Mouse (Mus musculus) heart, adult 8-10 months (tissue): ENCODE measurements around the gene Rnf157. TPM values are rescaled to one million over a fixed set of nuclear protein-coding genes. Genes with fewer than 3 reads are reported as not detected.
"Not testable (repeated sequence)": the region's sequence is repeated elsewhere in the genome, so short reads cannot be mapped to it uniquely, and the experiment has no call there.

ENCODE experiments used
- DNase-seq: peaks from one replicate; pipeline ENCODE4 v3.0.0; 2022; ENCODE audit warnings: low spot score
- total RNA-seq, 4 experiments: library from RNA; stranded (reverse); gene quantifications; 2 replicates each; pipeline ENCODE4 v1.2.4; 2022

The Rnf157 gene
- total RNA-seq, 4 experiments from 2014 or later: 7.5 to 12.5 (median 9.4) TPM

DNA sequence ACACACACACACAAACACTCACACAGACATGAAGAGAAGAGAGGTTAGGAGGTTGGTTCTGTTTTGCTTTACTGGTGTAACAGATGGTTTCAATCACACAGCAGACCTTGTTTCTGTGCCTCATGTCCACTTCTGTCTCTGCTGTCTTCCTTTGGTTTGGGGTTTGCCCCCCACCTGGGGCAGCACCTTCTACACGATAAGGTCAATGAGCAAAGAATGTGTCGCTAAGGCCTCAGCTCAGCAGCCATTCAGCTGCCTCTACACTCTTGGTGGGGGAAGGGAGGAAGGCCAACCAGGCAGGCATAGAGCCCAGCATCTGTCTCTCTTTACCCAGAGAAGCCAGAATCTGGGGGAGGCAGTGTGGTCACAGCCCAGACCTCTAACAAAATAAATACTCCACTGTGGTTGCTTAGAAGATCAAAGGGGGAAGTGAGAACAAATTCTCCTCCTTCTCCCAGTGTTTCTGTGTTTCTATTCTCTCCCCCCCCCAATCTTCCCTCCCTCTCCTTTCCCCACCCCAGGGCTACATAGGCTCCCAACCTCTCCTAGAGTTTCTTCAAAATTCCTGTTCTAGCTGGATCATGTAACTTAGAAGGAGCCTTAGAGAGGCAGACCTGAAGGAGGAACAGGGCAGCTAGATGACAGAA, 5.5 kb upstream of the Rnf157 start:
- no peak for DNase-seq

- no peak for DNase-seq
Measured at GRCm38 (mm10) chr11:116417054-116417453, 4.2 kb upstream of the Rnf157 start.

DNA sequence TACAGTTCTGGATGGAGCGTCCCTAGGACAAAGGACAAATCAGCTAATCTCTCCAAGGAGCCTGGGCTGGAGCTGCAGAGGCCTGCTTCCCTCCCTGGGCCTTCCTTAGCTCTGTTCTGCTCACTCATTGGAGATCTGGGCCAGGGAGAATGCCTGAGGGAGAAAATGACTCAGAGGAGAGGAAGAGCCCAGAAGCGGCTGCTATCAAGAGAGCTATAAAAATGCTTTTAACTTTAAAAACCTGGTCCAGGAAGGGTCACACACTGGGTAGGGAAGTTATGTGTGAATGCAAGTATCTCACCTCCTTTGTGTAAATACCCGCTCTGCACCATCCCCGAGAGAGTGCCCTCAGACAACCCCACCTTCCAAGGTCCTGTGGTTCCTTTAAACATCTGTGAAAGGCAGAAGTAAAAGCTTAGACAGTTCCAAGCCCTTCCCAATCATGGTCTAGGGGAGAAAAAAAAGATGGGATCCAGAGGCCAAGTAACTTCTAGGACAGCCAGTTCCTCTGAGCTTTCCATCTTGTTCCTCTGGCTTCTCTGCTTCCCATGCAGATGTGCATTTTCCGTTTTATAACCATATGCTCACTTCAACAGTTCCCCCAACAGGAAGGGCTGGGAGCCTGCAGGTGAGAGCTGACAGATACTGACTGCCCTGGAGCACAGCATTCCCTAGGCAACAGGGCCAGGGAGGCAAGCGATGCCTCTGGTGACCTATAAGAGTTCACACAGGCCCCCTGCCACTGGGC, 3.5 kb upstream of the Rnf157 start:
- peak; percentile 57 for DNase-seq

GRCm38 (mm10) chr11:116413631-116414022, 795 bp upstream of the Rnf157 start:
- no peak for DNase-seq

- DNase-seq: no peak
Measured at GRCm38 (mm10) chr11:116412028-116412827, 604 bp downstream of the Rnf157 start.

- no peak for DNase-seq
Measured at GRCm38 (mm10) chr11:116411582-116411981, 1.2 kb downstream of the Rnf157 start.

DNA sequence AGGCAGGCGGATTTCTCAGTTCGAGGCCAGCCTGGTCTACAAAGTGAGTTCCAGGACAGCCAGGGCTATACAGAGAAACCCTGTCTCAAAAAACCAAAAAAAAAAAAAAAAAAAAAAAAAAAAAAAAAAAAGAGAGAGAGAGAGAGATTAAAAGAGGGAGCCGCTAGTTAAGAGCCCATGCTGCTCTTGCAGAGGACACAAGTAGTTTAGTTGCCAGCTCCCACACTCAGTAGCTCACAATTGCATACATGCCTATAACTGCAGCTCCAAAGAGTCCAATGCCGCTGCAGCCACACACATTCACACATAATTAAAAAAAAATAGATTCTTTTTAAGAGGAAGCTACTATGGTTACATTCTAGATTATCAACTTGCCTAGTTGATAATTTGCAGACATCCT, 2.4 kb downstream of the Rnf157 start:
- DNase-seq: not testable (repeated sequence)

DNA sequence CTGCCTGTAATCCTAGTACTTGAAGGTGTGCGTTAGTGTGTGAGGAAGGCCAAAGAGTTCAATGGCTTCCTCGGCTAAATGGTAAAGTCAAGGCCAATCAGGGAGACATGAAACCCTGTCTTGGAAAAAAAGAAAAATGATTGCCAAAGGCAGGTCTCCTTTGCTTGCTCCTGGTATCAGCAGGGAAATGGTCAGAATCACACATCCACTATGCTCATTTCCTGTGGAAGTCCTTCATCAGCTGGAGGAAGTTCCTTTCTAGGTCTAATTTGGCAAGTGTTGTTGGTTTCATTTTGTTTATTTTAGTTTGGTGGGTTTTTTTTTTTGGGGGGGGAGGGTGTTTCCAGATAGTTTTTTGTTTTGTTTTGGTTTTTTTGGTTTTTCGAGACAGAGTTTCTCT, 3.8 kb downstream of the Rnf157 start:
- no peak for DNase-seq

DNA sequence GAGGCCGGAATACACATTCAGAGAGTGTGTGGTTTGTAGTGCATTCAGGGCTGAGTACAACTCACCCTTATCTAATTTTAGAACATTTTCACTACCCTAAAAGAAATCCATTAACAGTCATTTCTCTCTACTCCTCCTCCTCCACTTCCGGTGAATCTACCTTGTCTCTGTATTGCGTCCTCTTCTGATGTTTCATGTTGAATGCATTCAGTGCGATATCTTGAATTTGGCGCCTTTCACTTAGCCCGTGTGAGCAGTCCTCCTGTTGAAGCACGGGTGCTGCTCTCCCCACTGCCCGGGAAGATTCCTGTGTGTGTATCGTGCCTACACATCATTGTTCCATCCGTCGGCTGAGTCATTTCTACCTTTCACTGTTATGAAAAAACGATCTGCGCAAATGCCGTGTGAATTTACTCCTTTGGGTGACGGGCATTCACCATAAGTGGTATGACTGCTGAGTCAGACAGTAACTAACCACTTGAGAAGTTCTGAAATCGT, 6.6 kb downstream of the Rnf157 start:
- DNase-seq: no peak

- DNase-seq: no peak
Measured at GRCm38 (mm10) chr11:116405601-116406000, 7.2 kb downstream of the Rnf157 start.

GRCm38 (mm10) chr11:116400560-116400959, 12.3 kb downstream of the Rnf157 start:
- no peak for DNase-seq

GRCm38 (mm10) chr11:116398348-116398677, 14.5 kb downstream of the Rnf157 start:
- DNase-seq: no peak

DNA sequence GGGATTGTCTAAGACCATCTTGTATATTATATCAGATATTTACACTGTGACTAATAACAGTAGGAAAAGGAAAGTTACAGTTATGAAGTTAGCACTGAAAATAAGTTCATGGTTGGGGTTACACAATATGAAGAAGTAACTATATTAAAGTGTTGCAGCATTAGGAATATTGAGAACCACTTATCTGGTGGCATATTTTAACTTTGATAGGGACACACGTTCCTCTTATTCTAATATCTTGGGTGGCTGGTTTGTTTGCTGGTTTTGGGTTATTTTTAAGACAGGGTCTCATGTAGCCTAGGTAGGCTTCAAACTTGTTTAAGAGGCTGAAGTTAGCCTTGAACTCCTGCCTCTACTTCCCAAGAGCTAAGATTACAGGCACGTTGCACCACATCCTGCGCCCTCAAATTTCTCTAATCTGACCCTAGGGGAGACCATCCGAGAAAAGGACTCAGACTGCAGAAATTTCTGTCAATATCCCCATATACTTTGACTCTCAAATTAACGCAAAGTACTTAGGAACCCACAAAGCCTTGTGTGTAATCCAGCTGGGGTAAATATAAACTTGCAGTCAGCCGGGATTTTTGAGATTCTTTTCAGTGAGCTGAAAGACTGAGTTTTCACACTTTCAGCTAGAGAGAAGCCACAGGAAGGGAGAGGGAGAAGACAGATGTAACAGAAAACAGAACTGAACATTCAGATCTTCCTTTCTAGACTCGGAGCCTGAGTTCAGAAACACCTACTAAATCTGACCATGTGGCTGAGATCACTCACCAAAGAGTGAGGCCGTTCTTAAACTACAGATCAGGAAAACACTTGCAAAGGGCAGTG, 15.1 kb downstream of the Rnf157 start:
- no peak for DNase-seq

DNA sequence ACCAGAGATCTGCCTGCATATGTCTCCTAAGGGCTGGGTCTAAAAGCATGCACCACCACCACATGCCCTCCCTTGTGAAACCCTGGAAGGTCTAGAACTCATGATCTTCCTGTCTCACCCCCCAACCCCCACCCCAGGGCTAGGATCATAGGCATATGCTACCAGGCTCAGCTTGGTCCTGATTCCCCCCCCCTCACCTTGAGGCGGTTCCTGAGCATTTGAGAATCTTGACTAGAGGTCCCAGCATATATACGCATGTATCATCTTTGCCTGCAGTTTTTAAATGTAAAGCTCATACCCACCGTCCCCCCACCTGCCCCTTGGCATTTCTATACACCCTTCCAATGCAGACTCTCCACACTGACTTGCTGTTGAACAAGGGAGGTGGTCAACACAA, 15.9 kb downstream of the Rnf157 start:
- DNase-seq: no peak

DNA sequence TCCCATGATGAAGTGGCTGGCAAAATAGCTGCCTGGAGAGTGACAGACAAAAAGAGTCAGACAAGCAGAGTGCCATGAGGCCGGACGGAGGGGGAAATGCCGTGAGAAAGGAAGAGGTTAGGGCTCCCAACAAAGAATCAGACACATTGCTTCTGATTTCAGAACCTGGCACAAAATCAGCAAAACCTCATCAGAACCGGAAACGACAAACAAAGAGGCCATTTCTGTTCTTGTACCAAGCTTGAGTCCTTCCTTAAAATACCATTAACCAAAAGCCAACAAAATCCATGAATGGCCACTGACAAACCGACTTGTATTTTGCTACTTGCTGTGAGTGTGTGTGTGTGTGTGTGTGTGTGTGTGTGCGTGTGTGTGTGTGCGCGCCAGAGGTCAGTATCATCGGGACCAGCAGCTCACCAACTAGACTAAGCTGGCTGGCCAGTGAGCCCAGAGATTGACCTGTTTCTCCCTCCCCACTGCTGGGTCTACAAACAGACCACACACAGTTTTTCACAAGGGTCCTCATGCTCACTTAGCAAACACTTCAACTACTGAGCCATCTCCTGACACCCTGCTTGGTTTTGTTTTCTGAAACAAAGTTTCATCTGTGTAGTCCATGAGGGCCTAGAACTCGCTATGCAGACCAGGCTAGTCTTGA, 16.4 kb downstream of the Rnf157 start:
- DNase-seq: no peak

DNA sequence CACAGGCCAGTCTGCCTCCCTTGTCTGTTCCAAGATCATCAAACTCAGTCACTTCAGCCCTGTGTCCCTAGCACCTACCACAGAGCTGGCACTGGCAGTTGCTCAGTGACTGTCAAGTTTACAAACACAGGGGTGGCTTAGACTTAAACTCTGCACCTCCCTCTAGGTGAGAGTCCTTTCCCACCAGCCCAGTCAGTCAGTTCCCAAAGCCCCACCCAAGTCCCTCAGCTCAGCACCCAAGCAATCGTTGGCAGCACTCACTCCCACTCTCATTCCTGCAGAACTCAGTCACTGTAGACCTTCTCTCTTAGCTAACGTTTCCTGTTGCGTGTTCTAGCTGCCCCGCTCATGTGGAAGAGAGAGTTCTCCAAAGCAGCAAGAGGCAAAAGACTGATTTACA, 18.1 kb downstream of the Rnf157 start:
- no peak for DNase-seq

- DNase-seq: peak; percentile 45
Measured at GRCm38 (mm10) chr11:116388841-116389480, 23.9 kb downstream of the Rnf157 start.

GRCm38 (mm10) chr11:116387086-116388071, 25.5 kb downstream of the Rnf157 start:
- DNase-seq: no peak

DNA sequence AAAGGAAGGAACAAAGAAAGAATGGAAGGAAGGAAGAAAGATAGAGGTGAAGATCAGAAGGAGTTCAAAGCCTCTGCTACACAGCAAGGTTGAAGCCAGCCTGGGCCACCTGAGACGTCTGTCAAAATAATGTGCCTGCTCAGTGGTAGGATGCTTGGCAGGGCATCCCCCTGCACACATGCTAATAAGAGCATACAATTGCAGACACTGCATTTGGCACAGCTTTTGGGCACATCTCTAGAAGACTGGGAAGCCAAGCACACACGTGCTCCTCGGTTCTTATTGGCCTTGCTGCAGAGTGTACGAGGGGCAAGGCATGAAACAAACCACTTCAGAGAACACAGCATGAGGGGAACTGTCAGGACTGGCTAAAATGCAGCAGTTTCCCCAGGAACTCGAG, 26.8 kb downstream of the Rnf157 start:
- DNase-seq: no peak
